Mouse (Mus musculus) hematopoietic multipotent progenitor cell, adult 10-12 weeks (in vitro differentiated cells): ENCODE results near the gene Gm21650. TPM values are rescaled to one million over a fixed set of nuclear protein-coding genes. Genes with fewer than 3 reads are reported as not detected.

Experiments
- polyA plus RNA-seq: library from polyadenylated mRNA; stranded (reverse); fragments of >175 nt; gene quantifications from 2 replicates; pipeline ENCODE4 v1.2.3, GENCODE M21; 2012; ENCODE audit warnings: low replicate concordance

Gm21650 gene
- polyA plus RNA-seq = not detected in 2 replicates

DNA sequence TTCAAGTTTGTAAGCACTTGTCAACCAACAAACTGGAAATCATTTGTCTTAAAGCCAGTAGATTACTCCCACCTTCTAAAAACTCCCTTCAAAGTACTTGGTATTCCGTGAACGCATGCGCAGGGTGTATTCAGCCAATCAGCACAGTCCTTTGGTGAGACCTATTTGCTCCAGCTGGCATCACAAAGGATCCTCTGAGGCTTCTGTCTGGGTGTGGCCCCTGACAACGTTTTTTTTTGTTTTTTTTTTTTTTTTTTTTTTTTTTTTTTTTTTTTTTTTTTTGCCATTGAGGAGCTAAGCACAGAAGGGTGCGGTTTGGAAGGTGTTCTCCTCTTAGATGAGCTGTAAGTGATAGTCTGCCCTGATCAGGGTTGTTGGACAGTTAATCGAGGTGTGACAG lies at the start of gene Gm21650:
Gm21650 (plus strand) TSS at position 301 of the 400 bp plus-strand sequence.

